Mouse (Mus musculus) lung, postnatal 0 days (tissue): ENCODE results near the gene Kif12.

Source experiments
- CTCF ChIP-seq: IDR thresholded peaks from 2 replicates; pipeline ENCODE4 v1.5.1; 2016; ENCODE audit warnings: antibody characterized with exemption, mild to moderate bottlenecking
- EP300 ChIP-seq: IDR thresholded peaks from 2 replicates; pipeline ENCODE4 v1.6.1; 2016; ENCODE audit warnings: antibody characterized with exemption, mild to moderate bottlenecking, control low read depth

- no peak for TF ChIP-seq CTCF
- TF ChIP-seq EP300 = no peak
Observed at GRCm38 (mm10) chr4:63199366-63199765, 27.4 kb upstream of the Kif12 start.
